Mouse (Mus musculus) embryonic fibroblast, embryonic 13.5 days (primary cell): Measurements from ENCODE around the gene Apc2. TPM values are rescaled to one million over a fixed set of nuclear protein-coding genes. Genes with fewer than 3 reads are reported as not detected.
A peak's percentile ranks its signal among the peaks of the same experiment; 100 is the strongest.

ENCODE experiments used
- H3K27ac ChIP-seq: 2 replicates; pipeline ENCODE4 v1.5.1; 2012; ENCODE audit warnings: low read length, control low read depth, inconsistent platforms; ENCODE audit not compliant: insufficient read depth
- H3K4me1 ChIP-seq: 2 replicates; pipeline ENCODE4 v1.6.1; 2011; ENCODE audit warnings: low read length; ENCODE audit not compliant: control insufficient read depth, insufficient read depth
- H3K4me3 ChIP-seq: 2 replicates; pipeline ENCODE4 v1.5.1; 2011; ENCODE audit warnings: mild to moderate bottlenecking, control low read depth, low read length; ENCODE audit not compliant: insufficient read depth
- CTCF ChIP-seq: IDR thresholded peaks from 2 replicates; pipeline ENCODE4 v1.5.1; 2011; ENCODE audit warnings: mild to moderate bottlenecking, control low read depth, low read length, moderate library complexity, borderline replicate concordance; ENCODE audit not compliant: insufficient read depth
- POLR2A ChIP-seq: IDR thresholded peaks from 2 replicates; pipeline ENCODE4 v1.6.1; 2011; ENCODE audit warnings: low read depth, mild to moderate bottlenecking, control low read depth, low read length, moderate library complexity
- polyA plus RNA-seq: library from polyadenylated mRNA; stranded (reverse); fragments of >200 nt; gene quantifications from 2 replicates; pipeline ENCODE4 v1.2.4, GENCODE M21; 2011; ENCODE audit warnings: low read depth; ENCODE audit not compliant: missing spikeins, insufficient read length

The Apc2 gene
- polyA plus RNA-seq, 1 experiment, result 2.5 TPM

GRCm38 (mm10) chr10:80317011-80317410, 21.2 kb downstream of the Apc2 start:
- Histone ChIP-seq H3K4me3 (no peak overlapping the region), H3K4me1 (no peaks in the 10 kb centered on the region; the same call in 1 of the 2 replicates), H3K27ac (no peak overlapping the region)
- no peak for TF ChIP-seq CTCF
- no peak for TF ChIP-seq POLR2A

GRCm38 (mm10) chr10:80320340-80320760, 24.6 kb downstream of the Apc2 start, which contains the start of gene 2310011J03Rik:
TSS of gene 2310011J03Rik (minus strand) at chr10:80320537.
- Histone ChIP-seq H3K27ac (no peak within 1 kb of the TSS), H3K4me1 (no peaks in the 10 kb centered on the region; the same call in 1 of the 2 replicates), H3K4me3 (peak within 1 kb of the TSS; percentile 86)
- TF ChIP-seq CTCF (no peak), POLR2A (peak; percentile 72)

GRCm38 (mm10) chr10:80321014-80321669, 25.4 kb downstream of the Apc2 start:
- Histone ChIP-seq H3K4me3 (no peak overlapping the region), H3K27ac (no peak overlapping the region), H3K4me1 (no peaks in the 10 kb centered on the region; the same call in 1 of the 2 replicates)
- no peak for TF ChIP-seq POLR2A
- no peak for TF ChIP-seq CTCF

GRCm38 (mm10) chr10:80321670-80322581, 26.1 kb downstream of the Apc2 start:
- 0 out of 2 replicates have a peak overlapping the region, but pooled peaks have one; percentile 49 for H3K4me3 ChIP-seq
- TF ChIP-seq CTCF, result no peak
- TF ChIP-seq POLR2A, result no peak
- no peak overlapping the region for H3K27ac ChIP-seq
- no peaks in the 10 kb centered on the region; the same call in 1 of the 2 replicates for H3K4me1 ChIP-seq

- Histone ChIP-seq H3K4me1 (no peaks in the 10 kb centered on the region; the same call in 1 of the 2 replicates), H3K27ac (no peak overlapping the region), H3K4me3 (peak overlapping the region; percentile 49)
- TF ChIP-seq POLR2A, result no peak
- TF ChIP-seq CTCF, result peak; percentile 35; the same call in 1 of the 2 replicates
Observed at GRCm38 (mm10) chr10:80322811-80323211, 27.0 kb downstream of the Apc2 start.

- no peak overlapping the region for H3K27ac ChIP-seq
Observed at GRCm38 (mm10) chr10:80323261-80324119, 27.7 kb downstream of the Apc2 start.

GRCm38 (mm10) chr10:80324120-80325037, 28.6 kb downstream of the Apc2 start:
- Histone ChIP-seq H3K4me1 (no peaks in the 10 kb centered on the region; the same call in 1 of the 2 replicates), H3K4me3 (no peak overlapping the region; the same call in 1 of the 2 replicates), H3K27ac (no peak overlapping the region)
- TF ChIP-seq POLR2A (no peak), CTCF (no peak)

More at GRCm38 (mm10) chr10:80323261-80324119, 27.7 kb downstream of the Apc2 start:
- Histone ChIP-seq H3K4me1 (no peaks in the 10 kb centered on the region; the same call in 1 of the 2 replicates), H3K4me3 (peak overlapping the region; percentile 49)
- TF ChIP-seq POLR2A (peak; percentile 55), CTCF (no peak)

GRCm38 (mm10) chr10:80325045-80325444, 29.3 kb downstream of the Apc2 start:
- Histone ChIP-seq H3K27ac (no peak overlapping the region), H3K4me3 (no peak overlapping the region), H3K4me1 (no peaks in the 10 kb centered on the region)
- TF ChIP-seq CTCF (no peak), POLR2A (no peak)
